Mouse (Mus musculus): ENCODE results near the gene Abcc6.
A peak's percentile ranks its signal among the peaks of the same experiment; 100 is the strongest.

Abcc6 gene

GRCm38 (mm10) chr7:46030145-46030488 lies at the start of gene Abcc6:
Abcc6 (minus strand) TSS chr7:46030302.
- peak; percentile 54 for DNase-seq (ENCODE audit: extremely low spot score)

GRCm38 (mm10) chr7:46077675-46078074 lies 47.6 kb upstream of the Abcc6 start:
- no peak for DNase-seq (ENCODE audit: extremely low spot score)

- no peak for DNase-seq (ENCODE audit: extremely low spot score)
These were observed 46.7 kb upstream of the Abcc6 start for GRCm38 (mm10) chr7:46076844-46077243.

- DNase-seq (ENCODE audit: extremely low spot score), result no peak
These were observed 38.7 kb upstream of the Abcc6 start for GRCm38 (mm10) chr7:46068831-46069230.

GRCm38 (mm10) chr7:46063296-46063695 lies 33.2 kb upstream of the Abcc6 start:
- no peak for DNase-seq (ENCODE audit: extremely low spot score)

- DNase-seq (ENCODE audit: extremely low spot score), result no peak
These were observed 31.5 kb upstream of the Abcc6 start for GRCm38 (mm10) chr7:46061614-46062013.

GRCm38 (mm10) chr7:46060688-46061087 lies 30.6 kb upstream of the Abcc6 start:
- no peak for DNase-seq (ENCODE audit: extremely low spot score)

GRCm38 (mm10) chr7:46058882-46059281 lies 28.8 kb upstream of the Abcc6 start:
- no peak for DNase-seq (ENCODE audit: extremely low spot score)

- DNase-seq (ENCODE audit: extremely low spot score), result no peak
These were observed 23.5 kb upstream of the Abcc6 start for GRCm38 (mm10) chr7:46053566-46053965.

GRCm38 (mm10) chr7:46052161-46052821 lies 22.2 kb upstream of the Abcc6 start:
- DNase-seq (ENCODE audit: extremely low spot score), result no peak

- no peak for DNase-seq (ENCODE audit: extremely low spot score)
These were observed 19.9 kb upstream of the Abcc6 start for GRCm38 (mm10) chr7:46049981-46050380.

- no peak for DNase-seq (ENCODE audit: extremely low spot score)
These were observed 17.9 kb upstream of the Abcc6 start for GRCm38 (mm10) chr7:46047873-46048562.

- DNase-seq (ENCODE audit: extremely low spot score), result no peak
These were observed 15.8 kb upstream of the Abcc6 start for GRCm38 (mm10) chr7:46045882-46046281.

GRCm38 (mm10) chr7:46044106-46044505 lies 14.0 kb upstream of the Abcc6 start:
- DNase-seq (ENCODE audit: extremely low spot score), result no peak

- DNase-seq (ENCODE audit: extremely low spot score), result no peak
These were observed 9.8 kb upstream of the Abcc6 start for GRCm38 (mm10) chr7:46039873-46040272.

GRCm38 (mm10) chr7:46037433-46037832 lies 7.3 kb upstream of the Abcc6 start:
- DNase-seq (ENCODE audit: extremely low spot score), result no peak

- no peak for DNase-seq (ENCODE audit: extremely low spot score)
These were observed 5.4 kb upstream of the Abcc6 start for GRCm38 (mm10) chr7:46035468-46035867.

GRCm38 (mm10) chr7:46034991-46035390 lies 4.9 kb upstream of the Abcc6 start:
- DNase-seq (ENCODE audit: extremely low spot score), result no peak

- no peak for DNase-seq (ENCODE audit: extremely low spot score)
These were observed 3.8 kb upstream of the Abcc6 start for GRCm38 (mm10) chr7:46033870-46034337.

- peak; percentile 99 for DNase-seq (ENCODE audit: extremely low spot score)
These were observed 3.2 kb upstream of the Abcc6 start, which contains the start of gene Nomo1 for GRCm38 (mm10) chr7:46033109-46033869. Nomo1 (plus strand) TSS chr7:46033698.

- DNase-seq (ENCODE audit: extremely low spot score), result no peak
These were observed 973 bp upstream of the Abcc6 start for GRCm38 (mm10) chr7:46031075-46031474.

GRCm38 (mm10) chr7:46029299-46030144 lies 580 bp downstream of the Abcc6 start:
- DNase-seq (ENCODE audit: extremely low spot score), result no peak

All from embryo, embryonic 9.5 days (tissue).